Mouse (Mus musculus) hindbrain, embryonic 10.5 days (tissue): Measurements from ENCODE around the gene Mri1. TPM values are rescaled to one million over a fixed set of nuclear protein-coding genes. Genes with fewer than 3 reads are reported as not detected.

Experiments used
- DNase-seq: peaks from one replicate; pipeline ENCODE4 v3.0.0-alpha.2; 2017; ENCODE audit warnings: low spot score
- H3K27ac ChIP-seq: fragments of 300-500 bp; sonication (generic); 2 replicates; pipeline ENCODE4 v1.5.1; 2016; ENCODE audit warnings: mild to moderate bottlenecking, moderate library complexity
- H3K27me3 ChIP-seq: fragments of 300-500 bp; sonication (generic); 2 replicates; pipeline ENCODE4 v1.6.1; 2016; ENCODE audit warnings: mild to moderate bottlenecking; ENCODE audit not compliant: poor library complexity, insufficient read depth, severe bottlenecking
- H3K36me3 ChIP-seq: fragments of 300-500 bp; sonication (generic); 2 replicates; pipeline ENCODE4 v1.6.1; 2016; ENCODE audit warnings: mild to moderate bottlenecking, moderate library complexity
- H3K4me1 ChIP-seq: fragments of 300-500 bp; sonication (generic); replicated peaks from 2 replicates; pipeline ENCODE4 v1.6.1; 2016; ENCODE audit warnings: mild to moderate bottlenecking
- H3K4me3 ChIP-seq: fragments of 300-500 bp; sonication (generic); 2 replicates; pipeline ENCODE4 v1.5.1; 2016; ENCODE audit warnings: mild to moderate bottlenecking, moderate library complexity
- H3K9me3 ChIP-seq: fragments of 300-500 bp; sonication (generic); 2 replicates; pipeline ENCODE4 v1.6.1; 2016; ENCODE audit warnings: mild to moderate bottlenecking, moderate library complexity
- WGBS: fragments of 180-500 bp; shearing (Covaris S2); methylation state at CpG from one replicate; pipeline ENCODE4 v1.1.7; 2016; 5-methylcytosine and 5-hydroxymethylcytosine counted together
- polyA plus RNA-seq: library from polyadenylated mRNA; unstranded; fragments of >200 nt; fragmentation: Nextera tagmentation; extraction: Ambion mirVana; gene quantifications from 2 replicates; pipeline ENCODE4 v1.2.1, GENCODE M21; 2016

The Mri1 gene
- polyA plus RNA-seq, 1 experiment from 2014 or later, result 65.3 TPM

- no peak overlapping the region for H3K4me3 ChIP-seq
- peaks cover 69% of the 10 kb centered on the region for H3K36me3 ChIP-seq
- H3K27ac ChIP-seq, result no peak overlapping the region
- no peaks in the 10 kb centered on the region for H3K27me3 ChIP-seq
- no peaks in the 10 kb centered on the region for H3K9me3 ChIP-seq
- no peak for DNase-seq
- H3K4me1 ChIP-seq, result peaks cover 26% of the 10 kb centered on the region
- WGBS, result 91% methylated on average over 2 of the region's 2 CpGs
Observed at GRCm38 (mm10) chr8:84233055-84233454, 24.1 kb downstream of the Mri1 start.

GRCm38 (mm10) chr8:84230735-84231134, 26.4 kb downstream of the Mri1 start:
- 81% methylated on average over 17 of the region's 17 CpGs for WGBS
- no peak overlapping the region for H3K4me3 ChIP-seq
- H3K27ac ChIP-seq, result no peak overlapping the region
- peaks cover 92% of the 10 kb centered on the region for H3K36me3 ChIP-seq
- DNase-seq, result no peak
- no peaks in the 10 kb centered on the region for H3K9me3 ChIP-seq
- peaks cover 12% of the 10 kb centered on the region for H3K4me1 ChIP-seq
- no peaks in the 10 kb centered on the region for H3K27me3 ChIP-seq

- no peaks in the 10 kb centered on the region for H3K27me3 ChIP-seq
- 83% methylated on average over 21 of the region's 21 CpGs for WGBS
- H3K4me3 ChIP-seq, result no peak overlapping the region
- peaks cover 98% of the 10 kb centered on the region for H3K36me3 ChIP-seq
- H3K27ac ChIP-seq, result no peak overlapping the region
- no peak for DNase-seq
- H3K9me3 ChIP-seq, result no peaks in the 10 kb centered on the region
- no peaks in the 10 kb centered on the region for H3K4me1 ChIP-seq
Observed at GRCm38 (mm10) chr8:84223322-84224029, 33.6 kb downstream of the Mri1 start.

GRCm38 (mm10) chr8:84222566-84223165, 34.5 kb downstream of the Mri1 start:
- no peak overlapping the region for H3K27ac ChIP-seq
- H3K4me3 ChIP-seq, result no peak overlapping the region
- peaks cover 98% of the 10 kb centered on the region for H3K36me3 ChIP-seq
- H3K9me3 ChIP-seq, result no peaks in the 10 kb centered on the region
- no peaks in the 10 kb centered on the region for H3K4me1 ChIP-seq
- WGBS, result 92% methylated on average over 9 of the region's 9 CpGs
- no peak for DNase-seq
- H3K27me3 ChIP-seq, result no peaks in the 10 kb centered on the region

GRCm38 (mm10) chr8:84220105-84220504, 37.0 kb downstream of the Mri1 start:
- WGBS, result 92% methylated on average over 7 of the region's 7 CpGs
- Histone ChIP-seq H3K36me3 (peaks cover 98% of the 10 kb centered on the region), H3K27ac (no peak overlapping the region)

GRCm38 (mm10) chr8:84218143-84218542, 39.0 kb downstream of the Mri1 start:
- no peaks in the 10 kb centered on the region for H3K9me3 ChIP-seq
- DNase-seq, result no peak
- WGBS, result 96% methylated on average over 5 of the region's 5 CpGs
- H3K4me3 ChIP-seq, result no peak overlapping the region
- H3K27me3 ChIP-seq, result no peaks in the 10 kb centered on the region
- no peak overlapping the region for H3K27ac ChIP-seq
- H3K36me3 ChIP-seq, result peaks cover 98% of the 10 kb centered on the region
- H3K4me1 ChIP-seq, result no peaks in the 10 kb centered on the region

More at GRCm38 (mm10) chr8:84220105-84220504, 37.0 kb downstream of the Mri1 start:
- Histone ChIP-seq H3K9me3 (no peaks in the 10 kb centered on the region), H3K4me3 (no peak overlapping the region), H3K4me1 (no peaks in the 10 kb centered on the region), H3K27me3 (no peaks in the 10 kb centered on the region)
- no peak for DNase-seq

GRCm38 (mm10) chr8:84217206-84217605, 39.9 kb downstream of the Mri1 start:
- H3K4me3 ChIP-seq, result no peak overlapping the region
- H3K27ac ChIP-seq, result no peak overlapping the region
- H3K4me1 ChIP-seq, result no peaks in the 10 kb centered on the region
- no peak for DNase-seq
- H3K27me3 ChIP-seq, result no peaks in the 10 kb centered on the region
- peaks cover 98% of the 10 kb centered on the region for H3K36me3 ChIP-seq
- H3K9me3 ChIP-seq, result no peaks in the 10 kb centered on the region
- WGBS, result 97% methylated on average over 11 of the region's 11 CpGs

GRCm38 (mm10) chr8:84213277-84213676, 43.8 kb downstream of the Mri1 start:
- Histone ChIP-seq H3K9me3 (no peaks in the 10 kb centered on the region), H3K4me1 (peaks cover 23% of the 10 kb centered on the region), H3K36me3 (peaks cover 95% of the 10 kb centered on the region), H3K27ac (no peak overlapping the region), H3K27me3 (no peaks in the 10 kb centered on the region), H3K4me3 (no peak overlapping the region)
- DNase-seq, result no peak
- WGBS, result 92% methylated on average over 4 of the region's 4 CpGs

GRCm38 (mm10) chr8:84211881-84212563, 45.1 kb downstream of the Mri1 start:
- Histone ChIP-seq H3K36me3 (peaks cover 82% of the 10 kb centered on the region), H3K4me1 (peaks cover 32% of the 10 kb centered on the region), H3K4me3 (no peak overlapping the region), H3K9me3 (no peaks in the 10 kb centered on the region), H3K27ac (no peak overlapping the region), H3K27me3 (no peaks in the 10 kb centered on the region)
- DNase-seq, result no peak
- WGBS, result 93% methylated on average over 31 of the region's 31 CpGs

GRCm38 (mm10) chr8:84211202-84211601, 45.9 kb downstream of the Mri1 start:
- H3K9me3 ChIP-seq, result no peaks in the 10 kb centered on the region
- peaks cover 32% of the 10 kb centered on the region for H3K4me1 ChIP-seq
- peaks cover 74% of the 10 kb centered on the region for H3K36me3 ChIP-seq
- H3K27me3 ChIP-seq, result no peaks in the 10 kb centered on the region
- WGBS, result 86% methylated on average over 3 of the region's 3 CpGs
- H3K4me3 ChIP-seq, result no peak overlapping the region
- DNase-seq, result no peak
- H3K27ac ChIP-seq, result no peak overlapping the region

- WGBS, result 58% methylated on average over 34 of the region's 34 CpGs
- H3K27ac ChIP-seq, result no peak overlapping the region
- no peak overlapping the region for H3K4me3 ChIP-seq
- H3K36me3 ChIP-seq, result peaks cover 65% of the 10 kb centered on the region
- no peaks in the 10 kb centered on the region for H3K9me3 ChIP-seq
- DNase-seq, result peak; percentile 82
- H3K27me3 ChIP-seq, result no peaks in the 10 kb centered on the region
- H3K4me1 ChIP-seq, result peaks cover 32% of the 10 kb centered on the region
Observed at GRCm38 (mm10) chr8:84210167-84210791, 46.8 kb downstream of the Mri1 start.

GRCm38 (mm10) chr8:84208381-84209380, 48.4 kb downstream of the Mri1 start:
- Histone ChIP-seq H3K4me1 (peaks cover 38% of the 10 kb centered on the region), H3K9me3 (no peaks in the 10 kb centered on the region), H3K27ac (0 out of 2 replicates have a peak overlapping the region, but pooled peaks have one; percentile 54), H3K36me3 (peaks cover 49% of the 10 kb centered on the region), H3K27me3 (no peaks in the 10 kb centered on the region), H3K4me3 (no peak overlapping the region)
- 52% methylated on average over 17 of the region's 17 CpGs for WGBS
- DNase-seq, result no peak
